ENCODE assay signal across 10 mouse cellular contexts in the genomic region with DNA sequence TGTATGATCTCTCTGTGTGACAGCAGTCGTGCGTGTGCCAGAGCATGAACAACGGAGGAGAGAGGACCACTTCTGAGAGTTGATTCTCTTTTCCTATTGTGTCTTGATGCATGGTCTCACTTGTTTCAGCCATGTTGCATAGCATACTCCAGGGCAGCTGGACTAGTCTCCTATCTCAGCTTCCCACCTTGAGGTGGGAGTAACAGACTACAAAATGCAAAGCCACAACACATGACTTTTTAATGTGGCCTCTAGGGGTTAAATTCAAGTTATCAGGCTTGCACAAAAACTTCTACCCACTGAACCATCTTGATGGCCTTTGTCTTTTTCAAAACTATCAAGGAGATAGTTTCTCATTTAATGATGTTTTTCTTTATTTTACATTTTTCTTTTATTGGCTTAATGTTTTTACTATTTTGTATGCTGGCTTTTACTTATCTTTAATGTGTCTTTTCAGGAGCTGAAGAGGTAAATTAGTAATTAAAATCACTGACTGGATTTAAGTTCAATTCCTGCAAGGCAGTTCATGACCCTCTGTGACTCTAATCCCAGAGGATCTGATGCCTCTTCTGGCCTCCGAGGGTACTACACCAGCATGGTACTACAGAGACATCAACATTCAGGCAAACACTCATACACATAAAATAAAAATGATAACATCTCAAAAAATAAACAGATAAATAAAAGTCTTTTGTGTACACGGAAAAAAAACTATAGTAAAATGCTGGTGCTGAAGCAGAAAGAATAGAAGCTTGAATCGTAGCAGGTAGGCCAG. TPM values are rescaled to one million over a fixed set of nuclear protein-coding genes. Genes with fewer than 3 reads are reported as not detected.
A peak's percentile ranks its signal among the peaks of the same experiment; 100 is the strongest.
DNase-seq lines count a peak whose midpoint lies in the region; ATAC-seq and TF ChIP-seq lines count a peak whose summit lies in the region.
"Had no signal": no experiment of that assay in that cellular context is flagged by ENCODE, and none has a peak within 500 bp of the region (broad histone marks: within the 10 kb centered on the region; RNA-seq: fewer than 3 reads in every experiment).

No protein-coding gene starts in this region.

- no peak for TF ChIP-seq POLR2A in cerebellum, adult 2 months (IDR thresholded peaks at IDR 0.05; ENCODE audit: borderline replicate concordance, insufficient read depth, low read length)

- H3K4me3 ChIP-seq in cerebellum, adult 2 months (replicated peaks; ENCODE audit: insufficient read depth, low read depth, low read length): no peak overlapping the region
- H3K4me3 ChIP-seq in kidney, postnatal 0 days (replicated peaks; ENCODE audit: low read depth, low read length): no peak overlapping the region
- no peak overlapping the region for H3K4me3 ChIP-seq in kidney, embryonic 14.5 days (ENCODE audit: low read length)
- H3K4me3 ChIP-seq in liver, embryonic 14.5 days (ENCODE audit: insufficient read depth in 1 of 2, low read depth in 2 of 2, low read length in 2 of 2): no peak overlapping the region
- H3K4me3 ChIP-seq: neural tube, embryonic 12.5 days had no signal

- H3K36me3 ChIP-seq in kidney, postnatal 0 days (ENCODE audit: insufficient read depth, low read length): no peaks in the 10 kb centered on the region
- H3K36me3 ChIP-seq in kidney, embryonic 14.5 days (ENCODE audit: control insufficient read depth, insufficient read depth, low read length): no peaks in the 10 kb centered on the region
- H3K36me3 ChIP-seq in liver, embryonic 14.5 days (replicated peaks; ENCODE audit: control insufficient read depth, insufficient read depth, low read depth): no peaks in the 10 kb centered on the region
- H3K36me3 ChIP-seq: neural tube, embryonic 12.5 days had no signal

- TF ChIP-seq CTCF in cerebellum, adult 2 months (IDR thresholded peaks at IDR 0.05; ENCODE audit: borderline replicate concordance, insufficient read depth, low read depth, low read length): peak; percentile 30; the same call in 1 of the 2 replicates
- peak; percentile 61 for TF ChIP-seq CTCF in kidney, postnatal 0 days (IDR thresholded peaks at IDR 0.05; ENCODE audit: low read depth)
- TF ChIP-seq CTCF in liver, embryonic 14.5 days (IDR thresholded peaks at IDR 0.05; ENCODE audit: low read depth): peak; percentile 67

- TF ChIP-seq EP300 in liver, embryonic 14.5 days (IDR thresholded peaks at IDR 0.05; ENCODE audit: low read depth): peak; percentile 72

- H3K27ac ChIP-seq in cerebellum, adult 2 months (ENCODE audit: insufficient read depth, low read length): no peak overlapping the region
- no peak overlapping the region for H3K27ac ChIP-seq in kidney, postnatal 0 days
- H3K27ac ChIP-seq in kidney, embryonic 14.5 days (ENCODE audit: low read depth, low read length): no peak overlapping the region
- H3K27ac ChIP-seq in liver, embryonic 14.5 days: no peak overlapping the region
- H3K27ac ChIP-seq: neural tube, embryonic 12.5 days had no signal

- DNase-seq in cerebellum, adult 2 months: no peak
- no peak for DNase-seq in cerebellum, adult 8-10 months
- DNase-seq in kidney, postnatal 0 days (ENCODE audit: low spot score): no peak
- DNase-seq in MEL-GATA-1-ER (ENCODE audit: extremely low read depth, low read depth) (peak; percentile 24), MN1 (ENCODE audit: low spot score) (no peak)
- DNase-seq in liver, embryonic 14.5 days (ENCODE audit: low read depth in 3 of 3, low spot score in 3 of 3): peak in 1 of 3 experiments; percentile 28
- DNase-seq in layer of hippocampus, postnatal 36 days: no peak
- DNase-seq: adrenal gland, adult 8-10 months had no signal

- H3K27me3 ChIP-seq in cerebellum, adult 2 months (ENCODE audit: control insufficient read depth, insufficient read depth, low read length): no peaks in the 10 kb centered on the region
- no peaks in the 10 kb centered on the region for H3K27me3 ChIP-seq in kidney, postnatal 0 days (ENCODE audit: insufficient read depth, low read length)
- H3K27me3 ChIP-seq in kidney, embryonic 14.5 days (ENCODE audit: control insufficient read depth, insufficient read depth, low read length): no peaks in the 10 kb centered on the region
- H3K27me3 ChIP-seq in liver, embryonic 14.5 days (ENCODE audit: control insufficient read depth, insufficient read depth, low read length): no peaks in the 10 kb centered on the region
- H3K27me3 ChIP-seq: neural tube, embryonic 12.5 days had no signal

- no peak overlapping the region for H3K9ac ChIP-seq in kidney, postnatal 0 days (ENCODE audit: low read depth, low read length)
- no peak overlapping the region for H3K9ac ChIP-seq in kidney, embryonic 14.5 days (ENCODE audit: low read depth, low read length)
- no peak overlapping the region for H3K9ac ChIP-seq in liver, embryonic 14.5 days (replicated peaks)
- H3K9ac ChIP-seq: neural tube, embryonic 12.5 days had no signal

- ATAC-seq in kidney, postnatal 0 days (replicated peaks; ENCODE audit: low FRiP score, low read depth): no peak
- no peak for ATAC-seq in kidney, embryonic 14.5 days (ENCODE audit: low FRiP score, low TSS enrichment)
- ATAC-seq in liver, embryonic 14.5 days (ENCODE audit: insufficient read depth): peak; percentile 76

- no peaks in the 10 kb centered on the region for H3K9me3 ChIP-seq in kidney, postnatal 0 days (replicated peaks; ENCODE audit: low read length)
- no peaks in the 10 kb centered on the region for H3K9me3 ChIP-seq in kidney, embryonic 14.5 days (ENCODE audit: control insufficient read depth, low read length)
- no peaks in the 10 kb centered on the region for H3K9me3 ChIP-seq in liver, embryonic 14.5 days (ENCODE audit: control insufficient read depth, low read length)
- H3K9me3 ChIP-seq: neural tube, embryonic 12.5 days had no signal

- WGBS in cerebellum, adult 2 months: 83% methylated on average over 6 of the region's 6 CpGs
- WGBS in kidney, postnatal 0 days: 84% methylated on average over 6 of the region's 6 CpGs
- WGBS in kidney, embryonic 14.5 days: 88% methylated on average over 6 of the region's 6 CpGs
- WGBS in liver, embryonic 14.5 days (ENCODE audit: insufficient replicate concordance): 47% methylated on average over 6 of the region's 6 CpGs

- no peak overlapping the region for H3K4me2 ChIP-seq in kidney, postnatal 0 days (ENCODE audit: low read length)
- H3K4me2 ChIP-seq in kidney, embryonic 14.5 days (replicated peaks; ENCODE audit: low read depth, low read length): no peak overlapping the region
- no peak overlapping the region for H3K4me2 ChIP-seq in liver, embryonic 14.5 days (ENCODE audit: low read depth)
- H3K4me2 ChIP-seq: neural tube, embryonic 12.5 days had no signal

- H3K4me1 ChIP-seq in cerebellum, adult 2 months (ENCODE audit: control insufficient read depth, insufficient read depth, low read length): no peaks in the 10 kb centered on the region
- H3K4me1 ChIP-seq in kidney, postnatal 0 days (replicated peaks; ENCODE audit: insufficient read depth, low read length): no peaks in the 10 kb centered on the region
- H3K4me1 ChIP-seq in kidney, embryonic 14.5 days (ENCODE audit: control insufficient read depth, insufficient read depth, low read length): no peaks in the 10 kb centered on the region
- H3K4me1 ChIP-seq in liver, embryonic 14.5 days (replicated peaks; ENCODE audit: control insufficient read depth in 2 of 2, insufficient read depth in 2 of 2, low read length in 1 of 2): peaks cover 9 to 18% of the 10 kb centered on the region in 2 experiments
- H3K4me1 ChIP-seq: neural tube, embryonic 12.5 days had no signal

RNA-seq across cellular contexts. Expression of a gene that starts 6.5 kb away (rescaled TPM):
- polyA plus RNA-seq in cerebellum, adult 2 months (2012; rRNA removed): 0.62 and 0.90 TPM in 2 replicates
- 0.72 and 1.0 TPM in 2 replicates for polyA plus RNA-seq in kidney, postnatal 0 days (2015; fragmentation: Nextera tagmentation; extraction: Ambion mirVana)
- 0.57 and 0.65 TPM in 2 replicates for polyA plus RNA-seq in kidney, embryonic 14.5 days (2014; fragmentation: Nextera tagmentation; extraction: Ambion mirVana)
- 0.18 and 0.23 TPM in 2 replicates for polyA plus RNA-seq in liver, embryonic 14.5 days (2012; rRNA removed)
- polyA plus RNA-seq in liver, embryonic 14.5 days (2014; fragmentation: Nextera tagmentation; extraction: Ambion mirVana): 0.08 TPM in 1 of 2 replicates, not detected in the other
- 1 to 10 TPM; 2.1 TPM for total RNA-seq in layer of hippocampus, postnatal 36 days (2021)
